Mouse (Mus musculus) kidney, adult 18-20 months (tissue): ENCODE data around the gene Katnb1.
A peak's percentile ranks its signal among the peaks of the same experiment; 100 is the strongest.

Source experiments
- DNase-seq: peaks from one replicate; pipeline ENCODE4 v3.0.0; 2021

Gene Katnb1

DNA sequence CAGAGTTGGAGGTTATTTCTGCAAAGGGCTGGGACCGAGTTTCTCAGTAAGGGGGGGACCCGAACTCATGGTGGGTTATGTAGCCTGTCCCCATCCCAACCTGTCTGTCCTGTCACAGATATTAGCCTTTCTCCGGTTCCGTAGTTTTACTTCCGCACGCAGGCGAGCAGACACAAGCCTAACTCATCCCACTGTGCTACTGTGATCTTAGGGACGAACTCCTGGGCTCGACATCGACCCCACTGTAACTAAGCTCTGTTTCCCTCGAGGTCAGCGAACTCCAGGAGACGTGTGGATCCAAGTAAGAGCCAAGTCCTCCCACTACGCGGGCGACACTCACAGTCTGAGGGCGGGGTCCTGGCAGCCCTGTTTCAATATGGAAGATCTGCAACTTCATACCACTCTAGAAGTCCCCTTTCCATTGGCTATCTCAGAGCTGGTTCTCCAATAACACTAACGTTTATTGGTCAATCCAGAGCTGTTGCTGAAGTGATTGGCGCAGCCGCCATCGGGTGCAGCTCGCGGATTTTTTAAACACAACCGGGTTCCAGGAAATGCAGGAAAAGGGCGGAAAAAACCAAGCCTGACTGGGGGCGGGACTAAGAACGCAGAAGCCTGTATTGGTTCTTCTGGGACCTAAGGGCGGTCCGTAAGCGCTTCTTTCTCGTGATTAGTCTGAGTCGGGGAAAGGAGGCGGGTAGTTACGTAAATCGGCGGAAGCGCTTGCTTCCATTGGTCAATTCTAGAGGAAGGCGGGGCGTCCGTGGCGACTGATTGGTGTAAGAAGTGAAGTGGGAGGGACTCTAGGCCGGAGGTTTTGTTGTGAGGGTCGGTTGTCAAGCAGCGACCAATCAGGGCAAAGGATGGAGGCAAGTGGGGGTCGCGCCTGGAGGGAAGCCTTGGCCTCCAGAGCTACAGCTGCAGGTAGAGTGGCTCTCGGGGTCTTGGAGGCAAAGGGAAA lies at the start of gene Katnb1:
TSS of gene Katnb1 (plus strand) at position 806 of the 961 bp plus-strand sequence.
- peak; percentile 96 for DNase-seq

- DNase-seq, result no peak
Observed at GRCm38 (mm10) chr8:95037106-95037925, 43.7 kb upstream of the Katnb1 start.

GRCm38 (mm10) chr8:95041883-95042784 lies 38.9 kb upstream of the Katnb1 start:
- peak; percentile 49 for DNase-seq

DNA sequence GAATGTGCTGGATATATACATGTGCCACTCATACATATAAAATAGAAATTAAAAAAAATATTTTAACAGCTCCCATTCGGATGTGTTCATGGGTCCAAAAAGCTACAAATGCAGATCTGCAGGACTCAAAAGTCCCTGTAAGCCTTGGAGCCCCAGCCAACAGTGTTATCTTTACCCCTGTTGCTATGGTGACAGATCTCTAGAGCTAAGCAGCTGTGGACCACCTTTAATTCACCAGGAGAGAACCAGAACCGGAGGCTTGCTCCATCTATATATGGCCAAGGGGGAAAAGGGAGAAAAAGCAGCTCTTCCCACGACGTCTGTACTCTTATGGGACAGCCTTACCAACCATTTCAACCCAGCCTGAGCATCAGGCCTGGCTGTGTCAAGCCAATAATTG lies 36.2 kb upstream of the Katnb1 start:
- DNase-seq, result no peak

GRCm38 (mm10) chr8:95046982-95047381 lies 34.0 kb upstream of the Katnb1 start:
- no peak for DNase-seq

DNA sequence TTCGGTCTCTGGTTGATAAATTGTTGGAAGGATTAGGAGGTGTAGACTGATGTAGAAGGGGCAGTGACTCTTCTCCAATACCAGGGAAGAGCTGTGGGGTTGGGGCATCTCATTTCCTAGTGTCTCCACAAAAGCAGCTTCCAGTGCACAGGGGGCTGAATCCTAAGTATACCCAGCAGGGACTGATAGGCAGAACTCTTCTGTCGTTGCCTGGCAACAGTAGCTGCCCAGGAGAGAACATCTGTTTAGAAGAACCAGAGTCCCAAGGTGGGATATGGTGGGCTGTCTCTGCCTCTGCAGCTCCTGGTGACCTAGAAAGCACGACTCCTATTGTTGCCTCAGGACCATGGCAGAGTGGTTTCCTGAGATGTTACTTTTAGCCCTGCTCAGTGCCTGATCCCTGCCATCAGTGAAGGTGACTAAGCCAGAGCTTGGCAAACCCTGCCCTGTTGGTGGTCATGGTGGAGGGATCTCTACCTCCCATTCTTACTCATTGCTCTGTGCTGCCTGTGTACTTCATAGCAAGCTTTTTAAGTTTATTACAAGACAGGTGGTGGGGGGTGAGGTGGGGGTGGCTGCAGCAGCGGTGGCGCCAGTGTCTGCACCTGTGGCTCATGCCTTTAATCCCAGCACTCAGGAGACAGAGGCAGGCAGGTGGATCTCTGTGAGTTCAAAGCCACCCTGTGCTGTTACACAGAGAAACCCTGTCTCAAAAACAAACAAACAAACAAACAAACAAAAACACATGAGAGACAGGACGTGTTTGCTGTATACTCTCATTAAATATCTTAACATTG lies 32.9 kb upstream of the Katnb1 start:
- no peak for DNase-seq

GRCm38 (mm10) chr8:95049636-95050035 lies 31.4 kb upstream of the Katnb1 start:
- DNase-seq, result no peak

DNA sequence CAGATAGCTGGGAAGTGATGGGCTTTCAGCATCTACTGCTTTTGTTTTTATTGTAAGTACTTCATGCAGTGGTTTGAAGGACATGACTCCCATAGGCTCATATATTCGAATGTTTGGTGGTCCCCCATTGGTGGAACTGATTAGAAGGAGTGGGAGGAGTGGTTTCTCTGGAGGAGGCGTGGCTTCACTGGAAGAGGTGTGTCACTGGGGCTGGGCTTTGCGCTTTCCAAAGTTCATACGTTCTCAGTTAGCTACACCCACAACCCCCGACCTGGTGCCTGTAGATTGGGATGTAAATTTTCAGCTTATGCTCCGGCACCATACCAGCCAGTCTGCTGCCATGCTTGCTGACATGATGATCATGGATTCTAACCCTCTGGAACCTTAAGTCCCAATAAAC lies 26.5 kb upstream of the Katnb1 start:
- no peak for DNase-seq

GRCm38 (mm10) chr8:95054927-95055510 lies 26.0 kb upstream of the Katnb1 start, which contains the start of gene Drc7:
Gene Drc7 (plus strand): TSS chr8:95055103.
- no peak for DNase-seq

DNA sequence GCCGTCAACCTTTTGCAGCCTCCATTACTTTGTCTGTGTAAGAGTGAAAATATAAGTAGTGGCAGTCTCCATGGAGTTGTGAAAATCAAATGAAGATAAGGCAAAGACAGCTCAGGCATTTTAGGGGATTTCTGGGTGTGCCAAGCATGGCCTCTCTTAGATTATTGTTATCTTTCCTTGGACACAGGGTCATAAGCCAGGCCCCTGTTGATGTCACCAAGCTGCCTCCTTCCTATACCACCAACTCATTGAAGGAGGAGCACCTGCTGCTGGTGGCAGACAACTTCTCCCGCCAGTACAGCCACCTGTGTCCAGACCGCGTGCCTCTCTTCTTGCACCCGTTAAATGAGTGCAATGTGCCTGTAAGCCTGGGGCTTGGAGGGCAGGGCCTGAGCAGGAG lies 24.6 kb upstream of the Katnb1 start:
- no peak for DNase-seq

DNA sequence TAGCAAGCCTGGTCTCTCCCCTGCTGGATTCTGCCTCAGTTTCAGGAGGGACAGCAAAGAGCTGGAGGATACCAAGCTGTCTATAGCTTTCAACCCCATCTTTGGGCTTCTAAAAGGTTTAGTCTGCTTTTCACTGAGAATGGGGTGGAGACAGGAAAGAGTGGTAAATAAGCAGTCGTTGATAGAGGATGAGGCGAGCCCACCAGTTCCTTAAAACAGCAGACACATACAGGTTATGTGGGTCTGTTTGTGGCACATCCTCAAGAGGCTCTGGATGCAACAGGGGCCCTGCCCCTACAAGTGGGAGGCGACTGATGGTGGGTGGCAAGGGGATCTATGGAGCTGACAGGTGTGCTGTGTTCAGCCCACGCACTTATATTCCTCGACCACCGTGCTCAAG lies 22.3 kb upstream of the Katnb1 start:
- DNase-seq, result no peak

GRCm38 (mm10) chr8:95059812-95060533 lies 21.0 kb upstream of the Katnb1 start:
- no peak for DNase-seq

- no peak for DNase-seq
Observed at GRCm38 (mm10) chr8:95064531-95064930, 16.5 kb upstream of the Katnb1 start.

DNA sequence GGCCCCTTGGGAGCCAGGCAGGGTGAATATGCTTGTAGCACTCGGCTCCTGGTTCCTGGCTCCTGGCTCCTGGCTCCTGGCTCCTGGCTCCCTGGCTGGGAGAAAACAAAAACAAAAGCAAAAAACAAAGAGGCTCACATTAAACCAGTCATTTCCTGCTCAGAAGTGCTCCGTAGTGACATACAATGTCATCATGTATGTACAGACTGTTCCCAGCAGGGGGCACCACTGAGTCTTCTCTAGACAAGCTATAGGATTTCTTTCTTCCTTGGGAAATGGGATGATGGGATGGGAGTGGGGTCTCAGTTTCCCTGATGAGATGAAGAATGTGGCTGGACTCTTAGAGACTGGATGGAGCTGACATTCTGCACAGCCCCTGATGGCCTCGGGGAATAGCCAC lies 13.4 kb upstream of the Katnb1 start:
- DNase-seq, result peak; percentile 75

- DNase-seq, result no peak
Observed at GRCm38 (mm10) chr8:95075504-95075903, 5.5 kb upstream of the Katnb1 start.

DNA sequence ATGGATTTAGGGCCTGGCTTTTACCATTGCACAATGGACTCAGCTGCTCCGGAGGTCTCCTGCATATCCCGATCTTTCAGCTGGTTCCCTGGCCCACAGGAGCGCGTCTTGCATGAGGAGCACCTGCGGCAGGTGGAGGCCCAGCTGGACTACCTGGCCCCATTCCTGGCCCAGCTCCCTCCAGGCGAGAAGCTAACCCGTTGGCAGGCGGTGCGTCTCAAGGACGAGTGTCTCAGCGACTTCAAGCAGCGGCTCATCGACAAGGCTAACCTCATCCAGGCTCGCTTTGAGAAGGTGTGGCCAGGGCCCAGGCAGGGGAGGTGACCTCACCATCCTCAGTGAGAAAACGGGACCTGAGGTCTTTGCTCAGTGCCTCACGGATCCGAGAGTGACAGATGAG lies 4.8 kb upstream of the Katnb1 start:
- no peak for DNase-seq

GRCm38 (mm10) chr8:95078055-95078454 lies 2.9 kb upstream of the Katnb1 start:
- no peak for DNase-seq

DNA sequence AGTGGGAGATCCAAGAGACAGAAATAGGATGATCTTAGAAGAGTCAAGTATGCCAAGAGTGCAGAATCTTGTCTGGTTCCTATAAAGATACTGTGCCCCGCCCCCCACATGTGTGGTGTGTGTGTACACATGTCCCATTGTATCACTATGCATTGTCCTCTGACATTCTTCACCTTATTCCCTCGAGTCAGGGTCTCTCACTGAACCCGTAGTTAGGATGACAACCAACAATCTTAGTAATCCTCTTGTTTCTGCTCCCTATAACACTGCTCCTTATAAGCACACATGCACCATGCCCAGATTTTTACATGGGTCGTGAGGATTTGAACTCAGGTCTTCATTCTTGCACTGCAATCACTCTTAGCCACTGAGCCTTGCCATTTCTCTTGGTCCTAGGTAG lies 1.7 kb upstream of the Katnb1 start:
- DNase-seq, result no peak

GRCm38 (mm10) chr8:95081650-95082049 lies 664 bp downstream of the Katnb1 start:
- no peak for DNase-seq

DNA sequence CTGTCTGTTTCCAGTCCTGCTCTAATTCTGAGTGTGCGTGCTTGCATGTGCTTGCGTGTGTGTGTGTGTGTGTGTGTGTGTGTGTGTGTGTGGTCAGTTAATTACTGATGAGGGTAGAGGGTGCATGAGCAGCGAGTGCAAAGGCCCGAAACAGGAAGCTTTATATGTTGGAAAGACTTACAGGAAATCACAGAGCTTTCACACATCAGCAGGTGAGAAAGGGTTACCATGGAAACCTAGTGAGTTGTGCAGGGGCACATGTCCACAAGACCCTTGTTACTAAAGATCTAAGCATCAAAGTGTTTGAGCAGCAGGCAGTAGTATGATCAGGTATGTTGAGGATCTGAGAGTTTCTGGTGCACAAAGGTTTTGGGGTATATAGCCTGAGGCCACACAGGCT lies 3.3 kb downstream of the Katnb1 start:
- DNase-seq, result no peak
